Mouse (Mus musculus) limb, embryonic 15.5 days (tissue): Measurements from ENCODE around the gene St6gal1. TPM values are rescaled to one million over a fixed set of nuclear protein-coding genes. Genes with fewer than 3 reads are reported as not detected.

Experiments used
- ATAC-seq: fragments of 200-750 bp; cut with Nextera tagmentation; 2 replicates; pipeline ENCODE4 v1.8.0; 2017; ENCODE audit warnings: low read depth, moderate TSS enrichment; ENCODE audit not compliant: insufficient number of reproducible peaks, low FRiP score, low TSS enrichment
- H3K27ac ChIP-seq: fragments of 300-500 bp; sonication (generic); 2 replicates; pipeline ENCODE4 v1.5.1; 2015; ENCODE audit warnings: moderate library complexity, mild to moderate bottlenecking, inconsistent platforms
- H3K27me3 ChIP-seq: fragments of 300-500 bp; sonication (generic); 2 replicates; pipeline ENCODE4 v1.6.1; 2015; ENCODE audit warnings: inconsistent platforms
- H3K36me3 ChIP-seq: fragments of 300-500 bp; sonication (generic); 2 replicates; pipeline ENCODE4 v1.6.1; 2015; ENCODE audit warnings: inconsistent platforms
- H3K4me1 ChIP-seq: fragments of 300-500 bp; sonication (generic); 2 replicates; pipeline ENCODE4 v1.6.1; 2015; ENCODE audit warnings: inconsistent platforms
- H3K4me2 ChIP-seq: fragments of 300-500 bp; sonication (generic); 2 replicates; pipeline ENCODE4 v1.6.1; 2015; ENCODE audit warnings: mild to moderate bottlenecking, inconsistent platforms
- H3K4me3 ChIP-seq: fragments of 300-500 bp; sonication (generic); 2 replicates; pipeline ENCODE4 v1.5.1; 2015; ENCODE audit warnings: mild to moderate bottlenecking, inconsistent platforms
- H3K9ac ChIP-seq: fragments of 300-500 bp; sonication (generic); 2 replicates; pipeline ENCODE4 v1.6.1; 2015; ENCODE audit warnings: inconsistent platforms
- H3K9me3 ChIP-seq: fragments of 300-500 bp; sonication (generic); 2 replicates; pipeline ENCODE4 v1.6.1; 2016; ENCODE audit warnings: inconsistent platforms
- WGBS: fragments of 180-500 bp; shearing (Covaris S2); methylation state at CpG from one replicate; pipeline ENCODE4 v1.1.7; 2015; 5-methylcytosine and 5-hydroxymethylcytosine counted together
- polyA plus RNA-seq: library from polyadenylated mRNA; unstranded; fragments of >200 nt; fragmentation: Nextera tagmentation; extraction: Ambion mirVana; gene quantifications from 2 replicates; pipeline ENCODE4 v1.2.1, GENCODE M21; 2015

The St6gal1 gene
- polyA plus RNA-seq, 1 experiment from 2014 or later = 13.6 TPM

DNA sequence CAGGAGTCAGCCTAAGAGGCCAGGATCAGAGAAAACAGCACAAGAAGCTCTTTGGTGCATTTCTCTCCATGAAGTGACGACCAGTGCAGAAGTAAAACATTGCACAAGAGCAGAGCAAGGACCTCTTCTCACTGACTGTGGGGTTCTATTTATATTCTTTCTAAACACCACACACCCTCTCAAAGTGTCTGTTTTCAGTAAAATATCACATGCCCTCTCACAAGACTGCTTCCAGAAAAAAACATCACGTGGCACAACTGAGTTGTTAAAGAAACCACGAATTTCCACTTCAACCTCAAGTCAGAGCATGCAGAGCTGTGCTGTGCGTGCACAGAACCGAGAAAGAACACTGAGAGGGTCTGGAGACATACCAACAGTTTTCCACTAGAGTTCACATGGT is 150.4 kb downstream of the St6gal1 start:
- H3K9me3 ChIP-seq = no peaks in the 10 kb centered on the region
- 49% methylated on average over 5 of the region's 5 CpGs for WGBS
- H3K4me1 ChIP-seq = no peaks in the 10 kb centered on the region; the same call in 1 of the 2 replicates
- no peak for ATAC-seq
- H3K36me3 ChIP-seq = no peaks in the 10 kb centered on the region
- no peaks in the 10 kb centered on the region for H3K27me3 ChIP-seq
- H3K9ac ChIP-seq = no peak overlapping the region
- no peak overlapping the region for H3K4me3 ChIP-seq
- H3K4me2 ChIP-seq = no peak overlapping the region
- H3K27ac ChIP-seq = no peak overlapping the region

DNA sequence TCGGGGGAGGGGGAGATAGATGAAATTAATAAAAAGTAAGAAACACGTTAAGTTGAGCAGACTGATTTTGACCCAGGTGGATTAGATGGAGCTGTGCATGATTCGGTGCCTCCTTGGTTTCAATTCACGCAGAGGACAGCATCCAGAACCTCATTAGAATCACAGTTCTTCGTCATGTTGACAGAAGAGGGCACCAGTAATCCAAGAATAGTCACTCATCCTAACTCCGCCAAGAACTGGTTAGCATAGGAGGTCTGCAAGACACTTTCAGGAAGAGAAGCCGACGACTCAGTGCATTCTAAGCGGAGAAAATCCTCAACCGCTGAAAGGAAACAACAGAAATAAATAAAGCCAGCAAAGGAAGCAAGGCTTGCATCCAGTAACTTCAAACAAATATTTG is 151.6 kb downstream of the St6gal1 start:
- Histone ChIP-seq H3K27ac (no peak overlapping the region), H3K9ac (no peak overlapping the region), H3K4me3 (no peak overlapping the region), H3K4me2 (no peak overlapping the region), H3K9me3 (no peaks in the 10 kb centered on the region), H3K27me3 (no peaks in the 10 kb centered on the region), H3K4me1 (no peaks in the 10 kb centered on the region; the same call in 1 of the 2 replicates), H3K36me3 (no peaks in the 10 kb centered on the region)
- no peak for ATAC-seq
- WGBS = 58% methylated on average over 10 of the region's 10 CpGs

DNA sequence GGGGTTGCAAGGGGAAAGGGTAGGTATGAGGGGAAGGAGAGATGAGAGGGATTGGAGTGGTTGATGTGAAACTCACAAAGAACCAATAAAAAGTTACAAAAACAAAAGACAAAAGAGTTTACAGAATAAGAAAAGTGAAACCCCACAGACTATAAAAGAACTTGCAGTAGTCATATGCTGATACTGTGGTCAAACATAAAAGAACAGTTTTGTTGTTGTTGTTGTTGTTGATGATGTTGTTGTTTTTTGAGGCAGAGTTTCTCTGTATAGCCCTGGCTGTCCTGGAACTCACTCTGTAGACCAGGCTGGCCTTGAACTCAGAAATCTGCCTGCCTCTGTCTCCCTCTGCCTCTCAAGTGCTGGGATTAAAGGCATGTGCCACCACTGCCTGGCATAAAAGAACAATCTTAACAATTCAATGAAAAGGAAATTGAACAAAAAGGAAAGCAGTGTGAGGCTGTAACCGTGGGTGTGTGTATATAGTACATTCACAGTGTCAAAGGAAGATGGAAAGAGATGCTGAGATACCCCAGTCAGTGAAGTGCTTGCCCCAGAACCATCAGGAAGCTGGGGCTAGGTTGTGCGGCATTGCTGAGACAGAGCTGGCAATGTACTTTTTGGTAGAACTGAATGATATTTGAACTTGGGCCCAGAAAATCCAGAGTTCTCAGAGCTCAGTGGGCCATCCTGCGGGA is 155.1 kb downstream of the St6gal1 start:
- Histone ChIP-seq H3K36me3 (no peaks in the 10 kb centered on the region), H3K4me3 (no peak overlapping the region), H3K27ac (no peak overlapping the region), H3K9me3 (no peaks in the 10 kb centered on the region), H3K9ac (no peak overlapping the region), H3K4me2 (no peak overlapping the region), H3K4me1 (no peaks in the 10 kb centered on the region; the same call in 1 of the 2 replicates), H3K27me3 (no peaks in the 10 kb centered on the region)
- 78% methylated on average over 3 of the region's 3 CpGs for WGBS
- ATAC-seq = no peak

DNA sequence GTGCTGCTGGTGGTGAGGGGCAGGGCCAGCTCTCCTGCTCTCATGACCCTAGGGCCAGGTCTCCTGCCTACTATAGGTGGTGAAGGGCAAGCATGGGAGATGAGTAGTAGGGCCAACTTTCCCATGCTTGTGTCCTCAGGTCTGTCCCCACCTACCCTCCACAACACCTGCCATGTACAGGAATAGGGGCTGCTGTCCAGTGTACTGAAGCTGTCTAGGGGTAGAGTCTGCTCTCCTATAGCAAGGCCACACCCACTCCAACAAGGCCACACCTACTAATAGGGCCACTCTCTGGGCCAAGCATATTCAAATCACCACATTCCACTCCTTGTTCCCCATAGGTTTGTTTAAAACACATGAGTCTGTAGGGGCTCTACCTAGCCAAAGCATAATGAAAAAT is 159.8 kb downstream of the St6gal1 start:
- H3K4me1 ChIP-seq = no peaks in the 10 kb centered on the region
- no peaks in the 10 kb centered on the region for H3K27me3 ChIP-seq
- H3K4me3 ChIP-seq = no peak overlapping the region
- H3K36me3 ChIP-seq = no peaks in the 10 kb centered on the region
- no peaks in the 10 kb centered on the region for H3K9me3 ChIP-seq
- no peak for ATAC-seq
- no peak overlapping the region for H3K4me2 ChIP-seq
- no peak overlapping the region for H3K9ac ChIP-seq
- no peak overlapping the region for H3K27ac ChIP-seq

DNA sequence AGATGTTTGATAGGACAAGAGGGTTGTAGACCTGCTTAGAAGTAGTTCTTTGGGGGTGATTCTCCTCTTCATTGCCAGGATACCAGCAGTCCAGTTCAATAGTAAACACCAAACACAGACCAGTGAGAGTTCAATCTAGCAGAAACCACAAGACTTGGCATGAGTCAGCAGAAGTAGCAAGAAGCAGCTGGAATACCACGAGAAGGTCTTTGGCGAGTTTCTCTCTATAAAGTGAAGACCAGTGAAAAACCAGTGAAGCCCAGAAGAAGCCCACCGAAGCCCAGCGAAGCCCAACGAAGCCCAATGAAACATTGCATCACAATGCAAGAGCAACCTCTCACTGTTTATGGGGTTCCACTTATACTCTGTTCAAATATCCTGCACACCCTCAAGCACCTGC is 173.4 kb downstream of the St6gal1 start:
- H3K27ac ChIP-seq = no peak overlapping the region
- ATAC-seq = no peak
- H3K4me1 ChIP-seq = peaks cover 6% of the 10 kb centered on the region; the same call in 1 of the 2 replicates
- WGBS = 82% methylated on average over 5 of the region's 5 CpGs
- H3K9me3 ChIP-seq = no peaks in the 10 kb centered on the region
- no peaks in the 10 kb centered on the region for H3K36me3 ChIP-seq
- no peaks in the 10 kb centered on the region for H3K27me3 ChIP-seq
- H3K4me3 ChIP-seq = no peak overlapping the region
- no peak overlapping the region for H3K9ac ChIP-seq
- no peak overlapping the region for H3K4me2 ChIP-seq

DNA sequence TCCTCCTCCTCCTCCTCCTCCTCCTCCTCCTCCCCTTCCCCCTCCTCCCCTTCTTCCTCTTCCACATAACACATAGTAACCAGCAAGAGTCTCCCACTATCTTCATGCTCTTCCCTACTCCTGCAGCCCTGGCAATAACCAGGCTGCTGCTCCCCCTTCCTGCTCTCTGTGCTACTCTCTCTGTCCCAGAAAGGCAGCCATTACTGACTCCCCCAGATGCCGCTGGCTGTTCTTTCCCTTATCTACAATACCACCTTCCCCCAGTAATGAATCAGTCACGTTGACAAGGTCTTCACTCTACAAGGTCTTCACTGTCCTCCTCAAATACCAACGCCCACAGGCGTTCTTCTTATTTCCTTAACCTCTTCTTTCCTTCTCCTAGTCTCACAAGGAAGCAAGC is 176.9 kb downstream of the St6gal1 start:
- Histone ChIP-seq H3K9me3 (no peaks in the 10 kb centered on the region), H3K27me3 (no peaks in the 10 kb centered on the region), H3K9ac (no peak overlapping the region), H3K4me1 (peaks cover 6% of the 10 kb centered on the region; the same call in 1 of the 2 replicates), H3K4me2 (no peak overlapping the region), H3K36me3 (no peaks in the 10 kb centered on the region), H3K27ac (no peak overlapping the region), H3K4me3 (no peak overlapping the region)
- ATAC-seq = no peak
- WGBS = 39% methylated on average over 4 of the region's 4 CpGs

DNA sequence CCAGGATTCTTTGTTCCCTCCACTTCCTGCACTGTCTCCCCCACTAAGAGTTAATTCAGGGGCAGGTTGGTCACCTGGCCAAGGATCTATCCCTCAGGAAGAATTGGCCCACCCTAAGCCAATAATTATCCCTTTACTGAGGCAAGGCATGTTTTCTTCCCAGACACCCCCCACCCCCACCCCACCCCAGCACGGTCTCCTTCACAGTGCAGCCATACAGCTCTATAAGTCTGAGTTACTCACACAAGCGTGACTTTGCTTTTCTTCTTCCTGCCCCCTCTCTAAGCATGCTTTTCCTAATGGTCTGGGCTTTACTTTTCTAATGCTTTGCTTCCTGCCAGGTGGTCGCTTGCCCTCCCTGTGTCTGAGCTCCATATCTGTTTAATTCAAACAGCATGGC is 177.4 kb downstream of the St6gal1 start:
- Histone ChIP-seq H3K4me3 (no peak overlapping the region), H3K9ac (no peak overlapping the region), H3K36me3 (no peaks in the 10 kb centered on the region), H3K4me2 (no peak overlapping the region), H3K27me3 (no peaks in the 10 kb centered on the region), H3K4me1 (peaks cover 6% of the 10 kb centered on the region; the same call in 1 of the 2 replicates), H3K27ac (no peak overlapping the region), H3K9me3 (no peaks in the 10 kb centered on the region)
- WGBS = 30% methylated on average over 3 of the region's 3 CpGs
- ATAC-seq = no peak

DNA sequence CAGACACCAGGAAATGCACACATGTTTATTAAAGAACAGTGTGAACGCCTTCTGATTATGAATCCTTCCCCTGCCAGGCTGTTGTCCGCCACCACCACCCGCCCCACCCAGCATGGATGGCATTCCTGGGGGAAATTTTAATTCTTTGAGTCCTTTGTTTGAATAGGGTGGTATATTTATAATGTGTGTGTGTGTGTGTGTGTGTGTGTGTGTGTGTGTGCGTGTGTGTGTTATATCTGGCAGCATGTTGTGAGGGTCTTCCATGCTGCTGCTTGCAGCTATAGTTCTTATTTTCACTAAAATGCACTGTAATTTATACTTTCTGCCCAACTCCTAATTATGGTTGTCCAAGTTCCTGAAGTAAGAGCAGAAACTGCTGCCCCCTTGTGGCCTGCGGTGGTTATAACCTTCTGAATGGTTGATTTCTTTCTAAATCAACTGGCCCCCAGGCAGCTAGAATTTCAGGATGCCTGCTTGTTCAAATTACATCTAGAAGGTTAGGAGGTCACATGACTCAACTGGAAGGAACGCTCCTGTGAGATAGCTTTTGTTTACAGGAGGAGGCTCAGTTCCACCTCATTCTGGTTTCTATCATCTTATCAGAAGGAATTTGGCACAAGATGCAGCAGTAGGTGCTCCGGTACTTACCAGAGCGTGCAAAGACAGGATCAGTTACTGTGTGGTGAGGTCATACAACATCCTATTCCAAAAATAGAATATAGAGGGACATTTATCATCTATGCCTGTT is 178.6 kb downstream of the St6gal1 start:
- H3K4me2 ChIP-seq = no peak overlapping the region
- no peaks in the 10 kb centered on the region for H3K36me3 ChIP-seq
- no peak overlapping the region for H3K27ac ChIP-seq
- no peak overlapping the region for H3K4me3 ChIP-seq
- no peaks in the 10 kb centered on the region for H3K9me3 ChIP-seq
- peaks cover 6% of the 10 kb centered on the region; the same call in 1 of the 2 replicates for H3K4me1 ChIP-seq
- no peak overlapping the region for H3K9ac ChIP-seq
- no peaks in the 10 kb centered on the region for H3K27me3 ChIP-seq
- no peak for ATAC-seq
- WGBS = 49% methylated on average over 8 of the region's 8 CpGs

Other genes with a start within 250 kb of the St6gal1 start
- gene Kng2, start 195.3 kb upstream of the St6gal1 start, polyA plus RNA-seq = 1.1 and 1.8 TPM in 2 replicates
- 0.43 and 1.9 TPM in 2 replicates for gene Kng1, start 166.9 kb upstream of the St6gal1 start, polyA plus RNA-seq
- 259 and 273 TPM in 2 replicates for gene Eif4a2, start 117.3 kb upstream of the St6gal1 start, polyA plus RNA-seq
- 75.9 and 87.0 TPM in 2 replicates for gene Rfc4, start 97.0 kb upstream of the St6gal1 start, polyA plus RNA-seq
- 2.5 TPM in 1 of 2 replicates, not detected in the other for gene Adipoq, start 78.2 kb upstream of the St6gal1 start, polyA plus RNA-seq
- gene Rtp1, start 204.4 kb downstream of the St6gal1 start, polyA plus RNA-seq = not detected in 2 replicates